18 mouse cellular contexts compared by ENCODE assay signal in genomic region chr3:101507766-101508165, GRCm38 (mm10).
DNase-seq lines count a peak whose midpoint lies in the region; ATAC-seq and TF ChIP-seq lines count a peak whose summit lies in the region.
"Had no signal": no experiment of that assay in that cellular context is flagged by ENCODE, and none has a peak within 500 bp of the region (broad histone marks: within the 10 kb centered on the region; RNA-seq: fewer than 3 reads in every experiment).

No protein-coding gene starts in this region.

- H3K27ac ChIP-seq in heart, embryonic 15.5 days = peak overlapping the region; percentile 93
- H3K27ac ChIP-seq in lung, postnatal 0 days (ENCODE audit: low read length) = no peak overlapping the region
- peak overlapping the region; percentile 86 for H3K27ac ChIP-seq in kidney, embryonic 15.5 days
- H3K27ac ChIP-seq in small intestine, adult 2 months (ENCODE audit: insufficient read depth, low read depth, low read length) = peak overlapping the region; percentile 98
- no peak overlapping the region for H3K27ac ChIP-seq in layer of hippocampus, adult 2 months
- H3K27ac ChIP-seq: embryonic facial prominence, embryonic 13.5 days; limb, embryonic 12.5 days; midbrain, embryonic 15.5 days had no signal

- H3K9me3 ChIP-seq in heart, embryonic 15.5 days (replicated peaks) = no peaks in the 10 kb centered on the region
- no peaks in the 10 kb centered on the region for H3K9me3 ChIP-seq in lung, postnatal 0 days (ENCODE audit: low read length)
- no peaks in the 10 kb centered on the region for H3K9me3 ChIP-seq in kidney, embryonic 15.5 days (replicated peaks)
- H3K9me3 ChIP-seq: embryonic facial prominence, embryonic 13.5 days; G1E; limb, embryonic 12.5 days; liver, embryonic 15.5 days; midbrain, embryonic 15.5 days had no signal

- TF ChIP-seq CTCF in lung, postnatal 0 days (IDR thresholded peaks at IDR 0.05) = no peak
- no peak for TF ChIP-seq CTCF in small intestine, adult 2 months (IDR thresholded peaks at IDR 0.05; ENCODE audit: extremely low read depth, insufficient read length, insufficient replicate concordance, low read depth, low read length)
- TF ChIP-seq CTCF in layer of hippocampus, adult 2 months (conservative IDR thresholded peaks at IDR 0.05) = no peak

- no peak for TF ChIP-seq EP300 in lung, postnatal 0 days (IDR thresholded peaks at IDR 0.05)

- no peaks in the 10 kb centered on the region for H3K36me3 ChIP-seq in heart, embryonic 15.5 days
- no peaks in the 10 kb centered on the region for H3K36me3 ChIP-seq in lung, postnatal 0 days (ENCODE audit: insufficient read depth, low read length)
- H3K36me3 ChIP-seq in kidney, embryonic 15.5 days = no peaks in the 10 kb centered on the region
- H3K36me3 ChIP-seq in small intestine, adult 2 months (ENCODE audit: control insufficient read depth, insufficient read depth, low read length) = no peaks in the 10 kb centered on the region
- H3K36me3 ChIP-seq: embryonic facial prominence, embryonic 13.5 days; G1E; limb, embryonic 12.5 days; liver, embryonic 15.5 days; midbrain, embryonic 15.5 days had no signal

- no peaks in the 10 kb centered on the region for H3K27me3 ChIP-seq in heart, embryonic 15.5 days
- H3K27me3 ChIP-seq in lung, postnatal 0 days (replicated peaks; ENCODE audit: insufficient read depth, low read length) = no peaks in the 10 kb centered on the region
- no peaks in the 10 kb centered on the region for H3K27me3 ChIP-seq in kidney, embryonic 15.5 days
- no peaks in the 10 kb centered on the region for H3K27me3 ChIP-seq in small intestine, adult 2 months (ENCODE audit: control insufficient read depth, insufficient read depth, low read length)
- H3K27me3 ChIP-seq: embryonic facial prominence, embryonic 13.5 days; limb, embryonic 12.5 days; liver, embryonic 15.5 days; midbrain, embryonic 15.5 days had no signal

- peak overlapping the region; percentile 42 for H3K4me2 ChIP-seq in heart, embryonic 15.5 days
- H3K4me2 ChIP-seq in lung, postnatal 0 days (replicated peaks; ENCODE audit: low read depth, low read length) = no peak overlapping the region
- no peak overlapping the region for H3K4me2 ChIP-seq in kidney, embryonic 15.5 days
- H3K4me2 ChIP-seq: embryonic facial prominence, embryonic 13.5 days; limb, embryonic 12.5 days; liver, embryonic 15.5 days; midbrain, embryonic 15.5 days had no signal

- intact Hi-C loops in heart, postnatal 14 days (cut with DNase I) = loop anchor here (2.0 to 5.0 kb wide), 4 partner anchors 45 to 299 kb away; no protein-coding TSS in a partner anchor

- 35% methylated on average over 3 of the region's 3 CpGs for WGBS in heart, embryonic 15.5 days
- WGBS in lung, postnatal 0 days = 49% methylated on average over 3 of the region's 3 CpGs
- WGBS in kidney, embryonic 15.5 days = 47% methylated on average over 3 of the region's 3 CpGs
- 50% methylated on average over 3 of the region's 3 CpGs for WGBS in small intestine, adult 2 months

- ATAC-seq in heart, embryonic 15.5 days (replicated peaks; ENCODE audit: insufficient number of reproducible peaks, insufficient read depth, low FRiP score, low read depth) = no peak
- ATAC-seq in lung, postnatal 0 days = peak; percentile 3; the same call in 1 of the 2 replicates
- ATAC-seq in kidney, embryonic 15.5 days (replicated peaks; ENCODE audit: low FRiP score) = no peak
- ATAC-seq: CD4-positive, CD25-positive, alpha-beta regulatory T cell, adult 4 months; forebrain, embryonic 16.5 days; midbrain, embryonic 15.5 days had no signal

- H3K4me3 ChIP-seq in heart, embryonic 15.5 days = no peak overlapping the region
- no peak overlapping the region for H3K4me3 ChIP-seq in lung, postnatal 0 days (ENCODE audit: low read depth, low read length)
- H3K4me3 ChIP-seq in kidney, embryonic 15.5 days (replicated peaks) = no peak overlapping the region
- no peak overlapping the region for H3K4me3 ChIP-seq in small intestine, adult 2 months (ENCODE audit: low read depth, low read length)
- no peak overlapping the region for H3K4me3 ChIP-seq in layer of hippocampus, adult 2 months
- H3K4me3 ChIP-seq: embryonic facial prominence, embryonic 13.5 days; limb, embryonic 12.5 days; liver, embryonic 15.5 days; midbrain, embryonic 15.5 days had no signal

- peaks cover 35% of the 10 kb centered on the region for H3K4me1 ChIP-seq in heart, embryonic 15.5 days (replicated peaks)
- peaks cover 11% of the 10 kb centered on the region; the same call in 1 of the 2 replicates for H3K4me1 ChIP-seq in lung, postnatal 0 days (ENCODE audit: insufficient read depth, low read depth, low read length)
- peaks cover 33% of the 10 kb centered on the region for H3K4me1 ChIP-seq in kidney, embryonic 15.5 days
- H3K4me1 ChIP-seq in small intestine, adult 2 months (ENCODE audit: control insufficient read depth, insufficient read depth, insufficient read length, low read length) = peaks cover 23% of the 10 kb centered on the region; the same call in 1 of the 2 replicates

- no peak for DNase-seq in heart, postnatal 14 days
- DNase-seq in lung, postnatal 0 days (ENCODE audit: low spot score) = no peak
- no peak for DNase-seq in lung, postnatal 14 days
- DNase-seq in layer of hippocampus, adult 2 months (ENCODE audit: low spot score in 2 of 2) = no peak
- no peak for DNase-seq in B cell, adult 2 months
- DNase-seq: cerebellum, adult 9-10 months; right cerebral cortex, postnatal 4 days; thymus, adult 2 months had no signal

- H3K9ac ChIP-seq in heart, embryonic 15.5 days = no peak overlapping the region
- no peak overlapping the region for H3K9ac ChIP-seq in lung, postnatal 0 days (replicated peaks; ENCODE audit: low read depth)
- no peak overlapping the region for H3K9ac ChIP-seq in kidney, embryonic 15.5 days
- H3K9ac ChIP-seq: embryonic facial prominence, embryonic 13.5 days; limb, embryonic 12.5 days; liver, embryonic 15.5 days; midbrain, embryonic 15.5 days had no signal

- TF ChIP-seq POLR2A in small intestine, adult 2 months (IDR thresholded peaks at IDR 0.05; ENCODE audit: low read depth, low read length) = no peak

Comparison
In these comparisons a context has a peak if more than half of its experiments do, and no peak if none do; other contexts are left out.
1. H3K27ac ChIP-seq: peak in heart, embryonic 15.5 days (single experiment), kidney, embryonic 15.5 days (single experiment) and small intestine, adult 2 months (single experiment); none in lung, postnatal 0 days (single experiment) and layer of hippocampus, adult 2 months (single experiment).